Mouse (Mus musculus) E14TG2a.4 (cell line): ENCODE results near the gene Wdr90.

Experiments used
- CTCF ChIP-seq: conservative IDR thresholded peaks from 2 replicates; pipeline ENCODE4 v1.5.1; 2014; ENCODE audit warnings: low read length
- NANOG ChIP-seq: IDR thresholded peaks from 2 replicates; pipeline ENCODE4 v1.6.1; 2014; ENCODE audit warnings: borderline replicate concordance, low read length, mixed read lengths
- POU5F1 ChIP-seq: IDR thresholded peaks from 2 replicates; pipeline ENCODE4 v1.6.1; 2014; ENCODE audit warnings: low read length, borderline replicate concordance

DNA sequence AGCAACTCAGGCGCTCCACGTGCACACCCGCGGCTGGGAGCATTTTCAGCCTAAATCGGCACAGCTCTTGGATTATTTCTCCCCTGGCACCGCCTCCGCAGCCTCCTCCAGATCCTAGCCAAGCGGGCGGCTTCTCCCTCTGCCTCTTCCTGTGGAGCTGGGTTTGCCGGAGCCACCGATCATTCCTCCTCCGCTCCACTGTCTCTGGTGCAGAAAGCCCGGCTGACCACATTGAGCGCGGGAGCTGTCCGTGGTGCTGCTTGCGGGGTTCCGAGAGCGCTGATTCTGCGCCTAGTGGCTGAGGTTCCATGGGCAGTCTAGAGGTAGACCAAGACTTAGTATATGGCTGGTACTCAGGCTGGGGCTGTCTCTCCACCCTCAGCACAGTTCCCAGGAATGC is 47.8 kb downstream of the Wdr90 start:
- peak; percentile 38 for TF ChIP-seq CTCF
- no peak for TF ChIP-seq NANOG
- TF ChIP-seq POU5F1, result no peak
